Mouse (Mus musculus) c-Kit-positive CD71-positive TER-119-negative erythroid progenitor cells, embryonic 14.5 days (primary cell): ENCODE results near the gene Ttc36.

Experiments used
- DNase-seq: peaks from one replicate; pipeline ENCODE4 v3.0.0-alpha.2; 2013; ENCODE audit warnings: low read depth

Gene Ttc36

GRCm38 (mm10) chr9:44802808-44803450 lies at the start of gene Ttc36:
Gene Ttc36, minus strand, starts transcription at chr9:44803072.
- DNase-seq: no peak

DNA sequence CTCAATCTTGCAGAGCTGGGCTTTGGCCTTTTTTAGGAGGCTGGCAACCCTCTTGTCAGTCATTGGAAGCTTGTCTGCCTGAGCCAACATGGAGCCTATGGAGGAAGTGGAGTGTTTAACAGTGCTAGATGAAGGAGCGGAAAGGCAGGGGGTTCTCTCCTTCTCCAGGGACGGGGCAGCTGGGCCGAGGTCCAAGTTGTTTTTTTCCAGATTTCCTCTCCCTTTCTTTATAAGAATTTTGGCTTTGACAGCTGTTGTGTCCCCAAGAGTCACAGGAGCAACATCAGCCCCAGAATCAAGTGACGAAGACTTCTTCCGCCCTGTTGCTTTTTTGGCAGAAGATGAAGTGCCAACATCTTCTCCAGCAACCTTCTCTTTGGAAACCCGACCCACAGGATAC lies 44.6 kb upstream of the Ttc36 start:
- no peak for DNase-seq

- DNase-seq: peak; percentile 38
Observed at GRCm38 (mm10) chr9:44841241-44841640, 38.4 kb upstream of the Ttc36 start.

DNA sequence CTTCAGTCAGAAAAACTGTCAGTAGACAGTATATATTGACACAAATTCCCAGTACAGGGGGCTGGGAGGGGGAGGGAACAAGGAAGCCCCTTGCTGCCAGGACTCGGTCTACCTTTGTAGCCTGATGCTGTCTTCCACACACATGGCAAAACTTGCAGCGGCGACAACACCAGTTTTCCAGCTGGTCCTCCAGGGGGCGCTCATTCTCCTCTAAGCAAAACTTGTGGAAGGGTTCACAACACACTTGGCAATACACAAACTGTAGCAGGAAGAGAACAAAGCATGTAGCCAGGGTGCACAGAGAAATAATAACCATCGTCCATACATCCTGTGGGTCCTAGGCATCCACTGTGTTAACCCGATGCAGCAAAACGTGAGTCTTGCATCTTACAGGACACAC lies 33.6 kb upstream of the Ttc36 start:
- peak; percentile 54 for DNase-seq

- DNase-seq: no peak
Observed at GRCm38 (mm10) chr9:44832356-44832755, 29.5 kb upstream of the Ttc36 start.

- no peak for DNase-seq
Observed at GRCm38 (mm10) chr9:44830506-44830905, 27.6 kb upstream of the Ttc36 start.

DNA sequence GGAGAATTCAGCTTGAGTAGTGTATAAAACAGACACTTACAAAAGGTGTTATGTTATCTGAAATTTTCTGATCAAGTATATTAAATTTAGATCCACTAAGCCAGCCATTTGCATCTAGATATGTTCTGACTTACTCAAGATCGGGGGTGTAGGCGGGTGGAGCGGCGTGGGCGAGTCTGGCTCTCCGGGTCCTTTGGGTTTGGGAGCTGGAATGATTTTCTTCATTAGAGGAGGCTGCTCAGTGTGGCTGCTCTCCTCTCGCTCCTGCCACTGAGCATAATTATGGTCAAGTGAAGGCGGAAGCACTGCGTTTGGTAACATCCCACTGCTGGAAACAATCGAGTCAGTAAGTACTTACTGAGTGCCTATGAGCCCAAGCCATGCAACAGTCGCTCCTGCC lies 26.1 kb upstream of the Ttc36 start:
- no peak for DNase-seq

- DNase-seq: no peak
Observed at GRCm38 (mm10) chr9:44826660-44827059, 23.8 kb upstream of the Ttc36 start.

DNA sequence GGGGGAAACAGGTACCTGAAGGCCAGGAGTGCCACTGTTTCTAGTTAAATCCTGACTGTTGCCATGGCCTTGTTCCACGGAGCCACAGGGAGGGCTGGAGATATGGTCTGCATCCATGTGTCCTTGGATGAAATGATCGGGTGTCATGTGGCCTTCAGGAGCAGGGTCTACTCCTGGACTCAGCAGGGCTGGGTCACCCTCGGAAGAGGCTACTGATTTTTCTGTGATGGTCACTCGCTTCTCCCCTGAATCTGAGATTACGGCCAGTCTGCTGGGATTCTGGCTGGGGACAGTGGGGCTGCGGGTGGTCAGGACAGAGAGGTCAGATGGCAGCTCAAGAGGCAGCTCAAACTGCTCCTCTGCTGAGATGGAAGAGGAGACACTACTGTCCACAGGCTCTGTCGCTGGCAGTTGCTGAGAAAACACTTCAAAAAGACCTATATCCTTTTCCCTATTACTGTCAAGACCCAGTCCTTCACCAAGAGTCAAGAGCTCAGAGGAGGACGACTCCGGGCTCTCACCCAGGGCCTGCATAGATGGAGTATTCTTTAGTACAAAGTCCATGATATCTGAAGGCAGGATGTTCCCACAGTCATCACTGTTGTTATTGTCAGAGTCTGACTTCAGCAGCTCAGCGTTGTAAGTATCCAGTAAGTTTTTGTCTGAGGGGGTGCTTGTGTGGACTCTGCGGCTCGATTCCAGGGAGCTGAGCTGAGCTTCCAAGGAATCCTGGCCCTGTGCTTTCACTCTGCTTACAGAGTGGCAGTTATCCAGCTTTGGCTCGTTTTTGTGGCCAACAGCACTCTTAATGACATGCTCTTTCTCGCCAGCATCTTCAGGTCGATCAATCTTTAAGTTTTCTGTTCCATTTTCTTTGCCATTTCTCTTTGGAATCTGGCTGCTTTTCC lies 17.3 kb upstream of the Ttc36 start:
- DNase-seq: no peak

GRCm38 (mm10) chr9:44817522-44817921 lies 14.7 kb upstream of the Ttc36 start:
- no peak for DNase-seq

- no peak for DNase-seq
Observed at GRCm38 (mm10) chr9:44814179-44814578, 11.3 kb upstream of the Ttc36 start.

- no peak for DNase-seq
Observed at GRCm38 (mm10) chr9:44810316-44810715, 7.4 kb upstream of the Ttc36 start.

DNA sequence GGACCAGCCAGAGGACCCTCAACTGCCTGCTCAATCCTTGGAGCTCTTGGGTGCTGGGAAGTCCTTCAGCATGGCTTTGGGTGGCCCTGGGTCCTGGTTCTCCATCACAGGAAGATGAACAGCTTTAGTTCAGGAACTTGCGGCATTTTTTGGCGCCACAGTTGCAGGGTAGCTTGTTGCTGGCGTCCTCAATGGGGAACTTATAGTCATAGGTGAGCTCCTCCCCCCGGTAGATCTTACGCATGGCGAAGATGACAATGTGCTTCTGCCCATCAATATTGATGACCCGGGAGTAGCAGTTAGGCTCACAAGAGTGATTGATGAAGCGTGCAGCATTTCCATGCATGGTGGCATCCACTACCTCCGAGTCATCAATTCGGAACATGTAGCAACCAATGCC lies 4.9 kb upstream of the Ttc36 start:
- DNase-seq: no peak

GRCm38 (mm10) chr9:44807141-44807540 lies 4.3 kb upstream of the Ttc36 start:
- DNase-seq: no peak

DNA sequence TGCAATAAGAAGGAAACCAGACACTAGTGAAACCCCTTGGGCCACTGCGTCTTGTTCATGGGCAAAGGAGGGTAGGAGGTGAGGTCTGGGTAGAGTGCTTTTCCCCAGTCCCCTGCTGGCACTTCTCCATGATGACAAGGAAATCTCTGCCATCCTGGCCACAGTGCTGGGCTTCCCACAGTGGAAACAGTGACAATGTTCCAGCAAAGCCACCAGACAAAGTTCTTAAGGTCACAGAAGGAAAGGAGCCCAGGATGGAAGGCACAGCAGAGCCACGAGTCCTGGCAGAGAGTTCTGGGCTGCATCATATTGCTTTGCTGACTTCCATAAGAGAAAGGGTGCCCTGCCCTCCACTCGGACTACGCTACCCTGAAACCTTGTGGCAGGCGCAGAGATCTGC lies 2.7 kb upstream of the Ttc36 start:
- DNase-seq: no peak

GRCm38 (mm10) chr9:44804678-44805077 lies 1.8 kb upstream of the Ttc36 start:
- no peak for DNase-seq

DNA sequence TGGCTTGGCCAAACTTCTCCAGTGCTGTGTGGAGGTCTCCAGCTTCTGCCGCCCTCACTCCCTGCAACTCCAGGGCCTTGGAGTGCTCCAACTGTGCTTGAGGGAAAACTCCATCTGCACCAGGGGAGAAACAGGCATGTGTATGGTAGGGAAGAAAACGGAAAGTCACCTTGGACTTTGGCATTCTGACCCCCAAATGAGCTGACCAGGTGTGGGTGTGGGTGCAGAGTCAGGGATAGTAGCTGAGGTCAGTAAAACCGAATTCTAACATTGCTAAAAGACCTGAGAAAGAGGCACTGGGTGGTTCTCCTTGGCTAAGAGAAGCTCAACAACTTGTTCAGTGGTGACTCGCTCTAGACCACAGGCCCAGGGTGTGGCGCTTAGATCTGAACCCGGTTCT lies 1.2 kb downstream of the Ttc36 start:
- DNase-seq: no peak

DNA sequence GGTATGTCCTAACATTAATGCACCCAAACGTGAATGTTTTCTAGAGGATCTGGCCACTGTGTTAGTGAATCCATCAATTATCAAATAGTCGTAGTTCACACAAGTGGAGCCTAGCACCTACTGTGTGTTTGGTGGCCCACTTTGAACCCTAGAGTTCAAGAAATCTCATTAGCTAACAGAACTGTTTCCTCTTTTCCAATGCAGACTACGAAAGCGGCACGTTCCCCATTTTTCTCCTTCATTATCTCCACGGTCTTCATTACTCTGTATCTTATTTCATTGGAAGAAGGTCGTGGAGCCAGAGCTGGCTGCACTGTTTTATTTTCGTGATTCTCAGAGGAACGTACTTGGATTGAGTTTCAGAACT lies 2.9 kb downstream of the Ttc36 start:
- DNase-seq: no peak

GRCm38 (mm10) chr9:44799102-44799957 lies 3.5 kb downstream of the Ttc36 start, which contains the start of gene Tmem25:
Gene Tmem25, minus strand, starts transcription at chr9:44799307.
- peak; percentile 58 for DNase-seq

DNA sequence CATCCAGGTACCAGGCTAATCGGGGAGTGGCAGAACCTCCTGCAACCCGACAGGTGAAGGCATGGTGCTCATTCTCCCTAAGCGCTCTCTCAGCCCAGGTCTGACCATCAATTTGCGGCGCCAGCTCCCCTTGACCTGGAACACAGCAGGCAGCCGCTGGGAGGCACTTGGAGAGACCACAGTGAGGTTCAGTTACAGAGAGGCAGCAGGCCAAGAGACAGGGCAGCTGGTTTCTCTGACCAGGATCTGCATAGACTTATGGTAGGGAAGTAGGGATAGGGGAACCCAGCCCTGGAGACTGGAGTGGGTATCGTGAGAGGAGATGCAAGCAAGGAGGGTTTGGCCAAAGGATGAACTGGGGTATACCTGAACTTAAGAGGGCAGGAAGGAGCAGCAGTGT lies 4.6 kb downstream of the Ttc36 start:
- DNase-seq: no peak

DNA sequence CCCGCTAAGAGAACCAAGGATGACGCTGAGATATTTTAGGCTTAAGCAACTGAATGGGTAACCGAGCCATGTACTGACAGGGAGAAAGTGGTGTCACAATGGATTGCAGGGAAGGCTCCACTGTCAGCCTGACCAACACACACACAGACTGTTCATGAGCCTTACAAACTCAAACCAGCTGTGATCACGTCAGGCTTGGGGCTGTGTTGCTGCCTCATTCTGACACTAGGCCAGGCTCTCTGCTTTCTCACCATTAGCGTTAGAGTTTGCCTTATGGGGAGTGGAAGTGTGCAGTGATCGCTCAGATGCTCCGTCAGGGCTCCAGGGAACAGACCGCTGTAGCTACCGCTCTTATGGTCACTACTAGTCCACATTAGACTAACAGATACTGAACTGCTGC lies 10.0 kb downstream of the Ttc36 start:
- DNase-seq: no peak
